Mouse (Mus musculus) neural tube, embryonic 14.5 days (tissue): ENCODE measurements at regions not wholly inside any gene's neighbourhood (a gene's known extent, or its start where the extent isn't known, plus 50 kb on each side); places are given as distances from the start of the nearest gene placed in this dataset.

ENCODE experiments used
- ATAC-seq: fragments of 200-750 bp; cut with Nextera tagmentation; 2 replicates; pipeline ENCODE4 v1.8.0; 2017; ENCODE audit warnings: low read depth, mild to moderate bottlenecking, moderate TSS enrichment, moderate library complexity
- H3K27ac ChIP-seq: fragments of 300-500 bp; sonication (generic); 2 replicates; pipeline ENCODE4 v1.5.1; 2014; ENCODE audit warnings: low read depth, mild to moderate bottlenecking, control low read depth, low read length, moderate library complexity, mixed read lengths
- H3K27me3 ChIP-seq: fragments of 300-500 bp; sonication (generic); 2 replicates; pipeline ENCODE4 v1.6.1; 2014; ENCODE audit warnings: low read length; ENCODE audit not compliant: control insufficient read depth, insufficient read depth
- H3K36me3 ChIP-seq: fragments of 300-500 bp; sonication (generic); 2 replicates; pipeline ENCODE4 v1.6.1; 2014; ENCODE audit warnings: low read length, mixed read lengths; ENCODE audit not compliant: control insufficient read depth, insufficient read depth
- H3K4me1 ChIP-seq: fragments of 300-500 bp; sonication (generic); 2 replicates; pipeline ENCODE4 v1.6.1; 2014; ENCODE audit warnings: low read length; ENCODE audit not compliant: control insufficient read depth, insufficient read depth
- H3K4me2 ChIP-seq: fragments of 300-500 bp; sonication (generic); 2 replicates; pipeline ENCODE4 v1.6.1; 2014; ENCODE audit warnings: mild to moderate bottlenecking, low read depth, low read length, control low read depth
- H3K4me3 ChIP-seq: fragments of 300-500 bp; sonication (generic); 2 replicates; pipeline ENCODE4 v1.5.1; 2014; ENCODE audit warnings: low read depth, low read length, control low read depth, mixed read lengths
- H3K9ac ChIP-seq: fragments of 300-500 bp; sonication (generic); replicated peaks from 2 replicates; pipeline ENCODE4 v1.6.1; 2014; ENCODE audit warnings: low read depth, mild to moderate bottlenecking, control low read depth, low read length, mixed read lengths
- H3K9me3 ChIP-seq: fragments of 300-500 bp; sonication (generic); 2 replicates; pipeline ENCODE4 v1.6.1; 2016; ENCODE audit warnings: low read length; ENCODE audit not compliant: control insufficient read depth
- WGBS: fragments of 180-500 bp; shearing (Covaris S2); extraction: QIAGEN DNeasy Blood & Tissue Kit; methylation state at CpG from one replicate; pipeline ENCODE4 v1.1.7; 2014; 5-methylcytosine and 5-hydroxymethylcytosine counted together

- H3K27me3 ChIP-seq, result no peaks in the 10 kb centered on the region
- H3K4me2 ChIP-seq, result no peak overlapping the region
- no peaks in the 10 kb centered on the region for H3K9me3 ChIP-seq
- H3K4me3 ChIP-seq, result no peak overlapping the region
- 40% methylated on average over 18 of the region's 18 CpGs for WGBS
- no peak overlapping the region for H3K27ac ChIP-seq
- no peak overlapping the region for H3K9ac ChIP-seq
- no peaks in the 10 kb centered on the region for H3K4me1 ChIP-seq
- ATAC-seq, result peak; percentile 61; the same call in 1 of the 2 replicates
- H3K36me3 ChIP-seq, result no peaks in the 10 kb centered on the region
Measured at GRCm38 (mm10) chr5:97167401-97168249, 56.2 kb upstream of the Paqr3 start.

DNA sequence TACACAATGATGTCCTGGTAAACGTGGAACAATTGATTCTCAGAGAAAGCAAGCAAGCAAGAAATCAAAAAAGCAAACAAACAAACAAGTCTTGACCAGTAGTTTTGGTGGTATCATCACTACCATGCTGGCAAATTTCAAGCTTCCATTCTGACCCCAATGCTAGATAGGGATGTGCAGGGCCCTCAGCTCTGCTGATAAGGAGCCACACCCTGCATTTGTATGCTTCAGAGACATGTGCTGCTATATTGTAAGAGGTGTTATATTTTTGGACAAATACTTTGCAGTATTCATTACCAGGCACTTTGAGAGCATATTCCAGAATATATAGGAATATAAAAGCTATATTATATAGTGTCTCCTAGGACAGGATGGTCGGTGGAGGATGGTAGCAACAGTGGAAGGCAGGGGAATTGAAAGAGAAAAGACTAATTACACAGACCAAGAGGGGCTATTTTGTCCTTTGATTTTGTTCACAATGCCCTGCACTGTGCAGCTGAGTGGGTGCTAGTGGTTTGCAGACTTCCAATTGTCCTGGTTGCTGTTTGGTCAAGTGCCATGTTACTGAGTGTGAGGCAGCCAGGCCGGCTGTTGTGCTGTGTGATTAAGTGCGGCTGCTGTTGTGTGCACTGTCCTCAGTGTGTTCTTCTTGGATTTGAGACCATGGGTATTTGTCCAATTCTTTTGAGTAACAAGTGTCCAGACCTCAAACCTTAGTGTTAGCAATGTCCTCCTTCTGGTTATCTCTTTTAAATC is 54.9 kb upstream of the Paqr3 start:
- Histone ChIP-seq H3K9me3 (no peaks in the 10 kb centered on the region), H3K9ac (no peak overlapping the region), H3K4me2 (no peak overlapping the region), H3K4me1 (no peaks in the 10 kb centered on the region), H3K27ac (no peak overlapping the region), H3K36me3 (no peaks in the 10 kb centered on the region), H3K4me3 (no peak overlapping the region), H3K27me3 (no peaks in the 10 kb centered on the region)
- peak; percentile 84; the same call in 1 of the 2 replicates for ATAC-seq
- 32% methylated on average over 4 of the region's 4 CpGs for WGBS
